Comparison of ENCODE assay signal across 17 mouse cellular contexts in genomic region chr19:41328743-41329142, GRCm38 (mm10). TPM values are rescaled to one million over a fixed set of nuclear protein-coding genes. Genes with fewer than 3 reads are reported as not detected.
A peak's percentile ranks its signal among the peaks of the same experiment; 100 is the strongest.
DNase-seq lines count a peak whose midpoint lies in the region; ATAC-seq and TF ChIP-seq lines count a peak whose summit lies in the region.
"Had no signal": no experiment of that assay in that cellular context is flagged by ENCODE, and none has a peak within 500 bp of the region (broad histone marks: within the 10 kb centered on the region; RNA-seq: fewer than 3 reads in every experiment).

No protein-coding gene starts in this region.

- H3K27ac ChIP-seq in hindbrain, embryonic 11.5 days (ENCODE audit: low read depth, low read length): no peak overlapping the region
- H3K27ac ChIP-seq: embryonic facial prominence, embryonic 12.5 days; heart, embryonic 13.5 days; midbrain, embryonic 10.5 days had no signal

- TF ChIP-seq CTCF in lung, adult 2 months (IDR thresholded peaks at IDR 0.05; ENCODE audit: insufficient read depth, low read length): no peak

- TF ChIP-seq POLR2A in lung, adult 2 months (IDR thresholded peaks at IDR 0.05; ENCODE audit: borderline replicate concordance, extremely low read depth, low read depth, low read length): no peak

- H3K36me3 ChIP-seq in hindbrain, embryonic 11.5 days (ENCODE audit: control insufficient read depth, insufficient read depth, low read length): no peaks in the 10 kb centered on the region
- H3K36me3 ChIP-seq: embryonic facial prominence, embryonic 12.5 days; heart, embryonic 13.5 days; midbrain, embryonic 10.5 days had no signal

- H3K9me3 ChIP-seq in hindbrain, embryonic 11.5 days (ENCODE audit: control insufficient read depth, low read length): no peaks in the 10 kb centered on the region
- H3K9me3 ChIP-seq: embryonic facial prominence, embryonic 12.5 days; heart, embryonic 13.5 days; midbrain, embryonic 10.5 days had no signal

- peak; percentile 68 to 76 for DNase-seq in spleen, postnatal 36 days (ENCODE audit: low spot score in 2 of 2)
- DNase-seq in spleen, postnatal 14 days (ENCODE audit: low spot score in 2 of 2): no peak
- peak; percentile 65 to 72 for DNase-seq in CD8-positive naive resting alpha-beta T cell, adult 2 months (ENCODE audit: low read depth in 2 of 2, low spot score in 2 of 2)
- DNase-seq in thymus, postnatal 25 days: peak; percentile 14
- DNase-seq in lung, adult 2 months: no peak
- no peak for DNase-seq in hindbrain, embryonic 11.5 days (ENCODE audit: low spot score)
- DNase-seq: adrenal gland, postnatal 10 days; cerebellum, adult 11 months; cerebellum, postnatal 25 days; heart, postnatal 36 days; kidney, postnatal 4 days; right cerebral cortex, postnatal 14 days had no signal

- H3K9ac ChIP-seq in hindbrain, embryonic 11.5 days (ENCODE audit: low read depth, low read length): no peak overlapping the region
- H3K9ac ChIP-seq: embryonic facial prominence, embryonic 12.5 days; heart, embryonic 13.5 days had no signal

- no peaks in the 10 kb centered on the region for H3K4me1 ChIP-seq in lung, adult 2 months (ENCODE audit: control insufficient read depth, insufficient read depth, low read length)
- no peaks in the 10 kb centered on the region for H3K4me1 ChIP-seq in hindbrain, embryonic 11.5 days (replicated peaks; ENCODE audit: control insufficient read depth, insufficient read depth, low read length)
- H3K4me1 ChIP-seq: embryonic facial prominence, embryonic 12.5 days; heart, embryonic 13.5 days had no signal

- 63% methylated on average over 9 of the region's 9 CpGs for WGBS in lung, adult 2 months
- 83% methylated on average over 9 of the region's 9 CpGs for WGBS in hindbrain, embryonic 11.5 days

- H3K27me3 ChIP-seq in hindbrain, embryonic 11.5 days (ENCODE audit: control insufficient read depth, insufficient read depth, low read length): no peaks in the 10 kb centered on the region
- H3K27me3 ChIP-seq: embryonic facial prominence, embryonic 12.5 days; heart, embryonic 13.5 days had no signal

- ATAC-seq in inflammation-experienced regulatory T-cells, adult 6 months: peak; percentile 95
- ATAC-seq in hindbrain, embryonic 11.5 days (ENCODE audit: low FRiP score): no peak
- ATAC-seq: forebrain, embryonic 16.5 days had no signal

- H3K4me3 ChIP-seq in lung, adult 2 months (replicated peaks; ENCODE audit: extremely low read depth, low read depth, low read length): no peak overlapping the region
- no peak overlapping the region for H3K4me3 ChIP-seq in hindbrain, embryonic 11.5 days (ENCODE audit: low read depth, low read length)
- H3K4me3 ChIP-seq: embryonic facial prominence, embryonic 12.5 days; heart, embryonic 13.5 days; midbrain, embryonic 10.5 days had no signal

- no peak overlapping the region for H3K4me2 ChIP-seq in hindbrain, embryonic 11.5 days (replicated peaks; ENCODE audit: low read depth, low read length)
- H3K4me2 ChIP-seq: embryonic facial prominence, embryonic 12.5 days; heart, embryonic 13.5 days had no signal

RNA-seq across cellular contexts. Expression of gene Pik3ap1, which starts 56.2 kb away (rescaled TPM):
- polyA plus RNA-seq in inflammation-experienced regulatory T-cells, adult 6 months (2017; shearing (Covaris generic)): 1 to 10 TPM; 2.5 to 5.5 (median 3.8) TPM
- polyA plus RNA-seq in lung, adult 2 months (2012; rRNA removed): 20.2 and 25.9 TPM in 2 replicates
- 1.7 TPM in 2 replicates for polyA plus RNA-seq in hindbrain, embryonic 11.5 days (2014; fragmentation: Nextera tagmentation; extraction: Ambion mirVana)

Comparison
In these comparisons a context has a peak if more than half of its experiments do, and no peak if none do; other contexts are left out.
1. DNase-seq: peak in spleen, postnatal 36 days (2 of 2), CD8-positive naive resting alpha-beta T cell, adult 2 months (2 of 2) and thymus, postnatal 25 days (single experiment); none in spleen, postnatal 14 days (0 of 2), lung, adult 2 months (single experiment) and hindbrain, embryonic 11.5 days (single experiment).